Mouse (Mus musculus) limb, embryonic 10.5 days (tissue): ENCODE results near the gene Col16a1. TPM values are rescaled to one million over a fixed set of nuclear protein-coding genes. Genes with fewer than 3 reads are reported as not detected.

Experiments used
- DNase-seq: peaks from one replicate; pipeline ENCODE4 v3.0.0-alpha.2; 2017; ENCODE audit warnings: low spot score
- H3K27ac ChIP-seq: fragments of 300-500 bp; sonication (generic); 2 replicates; pipeline ENCODE4 v1.5.1; 2016; ENCODE audit warnings: mild to moderate bottlenecking
- H3K27me3 ChIP-seq: fragments of 300-500 bp; sonication (generic); 2 replicates; pipeline ENCODE4 v1.6.1; 2016; ENCODE audit warnings: low read depth, mild to moderate bottlenecking; ENCODE audit not compliant: poor library complexity, severe bottlenecking
- H3K36me3 ChIP-seq: fragments of 300-500 bp; sonication (generic); 2 replicates; pipeline ENCODE4 v1.6.1; 2016; ENCODE audit warnings: mild to moderate bottlenecking, moderate library complexity
- H3K4me1 ChIP-seq: fragments of 300-500 bp; sonication (generic); 2 replicates; pipeline ENCODE4 v1.6.1; 2016
- H3K4me3 ChIP-seq: fragments of 300-500 bp; sonication (generic); 2 replicates; pipeline ENCODE4 v1.5.1; 2016; ENCODE audit warnings: mild to moderate bottlenecking, moderate library complexity
- H3K9me3 ChIP-seq: fragments of 300-500 bp; sonication (generic); replicated peaks from 2 replicates; pipeline ENCODE4 v1.6.1; 2016; ENCODE audit warnings: mild to moderate bottlenecking
- WGBS: fragments of 180-500 bp; shearing (Covaris S2); methylation state at CpG from one replicate; pipeline ENCODE4 v1.1.7; 2016; 5-methylcytosine and 5-hydroxymethylcytosine counted together
- polyA plus RNA-seq: library from polyadenylated mRNA; unstranded; fragments of >200 nt; fragmentation: Nextera tagmentation; extraction: Ambion mirVana; gene quantifications from 2 replicates; pipeline ENCODE4 v1.2.1, GENCODE M21; 2016

Gene Col16a1
- polyA plus RNA-seq, 1 experiment from 2014 or later = 10.2 TPM

- peaks cover 9% of the 10 kb centered on the region for H3K4me1 ChIP-seq
- H3K36me3 ChIP-seq = no peaks in the 10 kb centered on the region
- no peak overlapping the region for H3K4me3 ChIP-seq
- no peak for DNase-seq
- peaks cover 13% of the 10 kb centered on the region; the same call in 1 of the 2 replicates for H3K27me3 ChIP-seq
- no peaks in the 10 kb centered on the region for H3K9me3 ChIP-seq
- H3K27ac ChIP-seq = no peak overlapping the region
- 78% methylated on average over 10 of the region's 10 CpGs for WGBS
Observed at GRCm38 (mm10) chr4:130023511-130024231, 24.0 kb upstream of the Col16a1 start.

- peak; percentile 60 for DNase-seq
Observed at GRCm38 (mm10) chr4:130025544-130025943, 22.1 kb upstream of the Col16a1 start.

GRCm38 (mm10) chr4:130031146-130031545 is 16.5 kb upstream of the Col16a1 start:
- Histone ChIP-seq H3K4me3 (no peak overlapping the region), H3K27me3 (peaks cover 36% of the 10 kb centered on the region), H3K36me3 (no peaks in the 10 kb centered on the region), H3K9me3 (no peaks in the 10 kb centered on the region), H3K27ac (no peak overlapping the region), H3K4me1 (peaks cover 7% of the 10 kb centered on the region)
- no peak for DNase-seq
- 86% methylated on average over 2 of the region's 2 CpGs for WGBS

More at GRCm38 (mm10) chr4:130025544-130025943, 22.1 kb upstream of the Col16a1 start:
- Histone ChIP-seq H3K36me3 (no peaks in the 10 kb centered on the region), H3K4me1 (peaks cover 9% of the 10 kb centered on the region), H3K9me3 (no peaks in the 10 kb centered on the region), H3K4me3 (no peak overlapping the region), H3K27me3 (peaks cover 13% of the 10 kb centered on the region), H3K27ac (no peak overlapping the region)
- WGBS = 40% methylated on average over 8 of the region's 8 CpGs

- Histone ChIP-seq H3K4me1 (peaks cover 20% of the 10 kb centered on the region), H3K36me3 (no peaks in the 10 kb centered on the region), H3K4me3 (no peak overlapping the region), H3K27me3 (peaks cover 53% of the 10 kb centered on the region), H3K27ac (no peak overlapping the region), H3K9me3 (no peaks in the 10 kb centered on the region)
- no peak for DNase-seq
- WGBS = 72% methylated on average over 7 of the region's 7 CpGs
Observed at GRCm38 (mm10) chr4:130033496-130033895, 14.1 kb upstream of the Col16a1 start.

- Histone ChIP-seq H3K4me1 (peaks cover 22% of the 10 kb centered on the region), H3K27ac (no peak overlapping the region), H3K27me3 (peaks cover 59% of the 10 kb centered on the region), H3K9me3 (no peaks in the 10 kb centered on the region), H3K36me3 (no peaks in the 10 kb centered on the region), H3K4me3 (0 out of 2 replicates have a peak overlapping the region, but pooled peaks have one; percentile 5)
- peak; percentile 75 for DNase-seq
- WGBS = 4% methylated on average over 8 of the region's 8 CpGs
Observed at GRCm38 (mm10) chr4:130036112-130036511, 11.5 kb upstream of the Col16a1 start.

GRCm38 (mm10) chr4:130036573-130037401 is 10.9 kb upstream of the Col16a1 start:
- Histone ChIP-seq H3K9me3 (no peaks in the 10 kb centered on the region), H3K27ac (no peak overlapping the region), H3K36me3 (no peaks in the 10 kb centered on the region), H3K4me1 (peaks cover 28% of the 10 kb centered on the region), H3K4me3 (peak overlapping the region; percentile 18; the same call in 1 of the 2 replicates), H3K27me3 (peaks cover 59% of the 10 kb centered on the region)
- DNase-seq = no peak
- 11% methylated on average over 23 of the region's 23 CpGs for WGBS

- H3K27me3 ChIP-seq = peaks cover 45% of the 10 kb centered on the region
- no peaks in the 10 kb centered on the region for H3K9me3 ChIP-seq
- no peaks in the 10 kb centered on the region for H3K36me3 ChIP-seq
- H3K4me3 ChIP-seq = no peak overlapping the region
- H3K4me1 ChIP-seq = peaks cover 39% of the 10 kb centered on the region
- 45% methylated on average over 5 of the region's 5 CpGs for WGBS
- DNase-seq = no peak
- no peak overlapping the region for H3K27ac ChIP-seq
Observed at GRCm38 (mm10) chr4:130039351-130039750, 8.3 kb upstream of the Col16a1 start.

GRCm38 (mm10) chr4:130041076-130041475 is 6.6 kb upstream of the Col16a1 start:
- H3K9me3 ChIP-seq = no peaks in the 10 kb centered on the region
- no peak overlapping the region for H3K4me3 ChIP-seq
- no peak overlapping the region for H3K27ac ChIP-seq
- WGBS = 87% methylated on average over 11 of the region's 11 CpGs
- H3K4me1 ChIP-seq = peaks cover 55% of the 10 kb centered on the region
- peaks cover 28% of the 10 kb centered on the region for H3K27me3 ChIP-seq
- no peaks in the 10 kb centered on the region for H3K36me3 ChIP-seq
- DNase-seq = no peak

GRCm38 (mm10) chr4:130044211-130044610 is 3.4 kb upstream of the Col16a1 start:
- WGBS = 75% methylated on average over 9 of the region's 9 CpGs
- H3K4me1 ChIP-seq = peaks cover 72% of the 10 kb centered on the region
- no peaks in the 10 kb centered on the region for H3K9me3 ChIP-seq
- DNase-seq = peak; percentile 54
- H3K27me3 ChIP-seq = peaks cover 12% of the 10 kb centered on the region
- H3K27ac ChIP-seq = peak overlapping the region; percentile 61
- no peak overlapping the region for H3K4me3 ChIP-seq
- peaks cover 4% of the 10 kb centered on the region; the same call in 1 of the 2 replicates for H3K36me3 ChIP-seq

GRCm38 (mm10) chr4:130045609-130046008 is 2.0 kb upstream of the Col16a1 start:
- H3K9me3 ChIP-seq = no peaks in the 10 kb centered on the region
- peaks cover 19% of the 10 kb centered on the region for H3K27me3 ChIP-seq
- WGBS = 10% methylated on average over 14 of the region's 14 CpGs
- peaks cover 4% of the 10 kb centered on the region; the same call in 1 of the 2 replicates for H3K36me3 ChIP-seq
- H3K4me1 ChIP-seq = peaks cover 85% of the 10 kb centered on the region
- H3K27ac ChIP-seq = peak overlapping the region; percentile 87
- peak overlapping the region; percentile 34 for H3K4me3 ChIP-seq
- peak; percentile 65 for DNase-seq

- H3K4me1 ChIP-seq = peaks cover 71% of the 10 kb centered on the region
- peak overlapping the region; percentile 98 for H3K27ac ChIP-seq
- WGBS = 34% methylated on average over 4 of the region's 4 CpGs
- peak overlapping the region; percentile 58 for H3K4me3 ChIP-seq
- peaks cover 4% of the 10 kb centered on the region; the same call in 1 of the 2 replicates for H3K36me3 ChIP-seq
- no peaks in the 10 kb centered on the region for H3K9me3 ChIP-seq
- no peak for DNase-seq
- peaks cover 19% of the 10 kb centered on the region for H3K27me3 ChIP-seq
Observed at GRCm38 (mm10) chr4:130048203-130048479, 501 bp downstream of the Col16a1 start.

- peaks cover 57% of the 10 kb centered on the region for H3K4me1 ChIP-seq
- DNase-seq = no peak
- WGBS = 91% methylated on average over 8 of the region's 8 CpGs
Observed at GRCm38 (mm10) chr4:130050056-130050824, 2.6 kb downstream of the Col16a1 start.

More at GRCm38 (mm10) chr4:130050056-130050824, 2.6 kb downstream of the Col16a1 start:
- no peaks in the 10 kb centered on the region for H3K9me3 ChIP-seq
- H3K36me3 ChIP-seq = peaks cover 4% of the 10 kb centered on the region; the same call in 1 of the 2 replicates
- peak overlapping the region; percentile 55 for H3K27ac ChIP-seq
- peaks cover 19% of the 10 kb centered on the region for H3K27me3 ChIP-seq
- no peak overlapping the region for H3K4me3 ChIP-seq
